Mouse (Mus musculus): ENCODE results near the gene Dbn1. TPM values are rescaled to one million over a fixed set of nuclear protein-coding genes. Genes with fewer than 3 reads are reported as not detected.
A peak's percentile ranks its signal among the peaks of the same experiment; 100 is the strongest.

Gene Dbn1
- polyA plus RNA-seq, 1 experiment from 2014 or later: 124 TPM

Small RNA genes lying within 50 kb of the gene (microRNA-seq; reads per million reads assigned to microRNA genes)
- gene Mir6943 (0.56 reads per million), gene Mir6944 (15.4 reads per million, percentile 33 among the genes with 10 or more reads in this experiment), gene Mir6945 (2.2 reads per million, percentile 7 among the genes with 10 or more reads in this experiment)

Other genes starting within 250 kb of the Dbn1 start
- gene Prelid1, start 167.6 kb downstream of the Dbn1 start, polyA plus RNA-seq (2015; fragmentation: Nextera tagmentation; extraction: Ambion mirVana): 489 and 499 TPM in 2 replicates
- gene Rab24, start 166.2 kb downstream of the Dbn1 start, polyA plus RNA-seq (2015; fragmentation: Nextera tagmentation; extraction: Ambion mirVana): 83.7 and 87.6 TPM in 2 replicates
- 47.2 and 47.5 TPM in 2 replicates for gene Mxd3, start 158.3 kb downstream of the Dbn1 start, polyA plus RNA-seq (2015; fragmentation: Nextera tagmentation; extraction: Ambion mirVana)
- gene Lman2, start 125.3 kb downstream of the Dbn1 start, polyA plus RNA-seq (2015; fragmentation: Nextera tagmentation; extraction: Ambion mirVana): 111 and 112 TPM in 2 replicates
- gene Rgs14, start 118.4 kb downstream of the Dbn1 start, polyA plus RNA-seq (2015; fragmentation: Nextera tagmentation; extraction: Ambion mirVana): 1.2 and 1.3 TPM in 2 replicates
- 0.17 TPM in 1 of 2 replicates, not detected in the other for gene Slc34a1, start 89.9 kb downstream of the Dbn1 start, polyA plus RNA-seq (2015; fragmentation: Nextera tagmentation; extraction: Ambion mirVana)
- not detected in 2 replicates for gene Pfn3, start 72.9 kb downstream of the Dbn1 start, polyA plus RNA-seq (2015; fragmentation: Nextera tagmentation; extraction: Ambion mirVana)
- gene F12, start 61.3 kb downstream of the Dbn1 start, polyA plus RNA-seq (2015; fragmentation: Nextera tagmentation; extraction: Ambion mirVana): 0.10 and 0.65 TPM in 2 replicates
- 45.1 and 45.7 TPM in 2 replicates for gene Grk6, start 43.0 kb downstream of the Dbn1 start, polyA plus RNA-seq (2015; fragmentation: Nextera tagmentation; extraction: Ambion mirVana)
- 0.29 and 0.39 TPM in 2 replicates for gene Prr7, start 23.8 kb downstream of the Dbn1 start, polyA plus RNA-seq (2015; fragmentation: Nextera tagmentation; extraction: Ambion mirVana)
- gene Pdlim7, start 25.6 kb upstream of the Dbn1 start, polyA plus RNA-seq (2015; fragmentation: Nextera tagmentation; extraction: Ambion mirVana): 169 and 176 TPM in 2 replicates
- gene Dok3, start 41.2 kb upstream of the Dbn1 start, polyA plus RNA-seq (2015; fragmentation: Nextera tagmentation; extraction: Ambion mirVana): 2.7 and 3.1 TPM in 2 replicates
- 65.7 and 67.2 TPM in 2 replicates for gene Ddx41, start 48.5 kb upstream of the Dbn1 start, polyA plus RNA-seq (2015; fragmentation: Nextera tagmentation; extraction: Ambion mirVana)
- 33.4 and 40.3 TPM in 2 replicates for gene Fam193b, start 83.0 kb upstream of the Dbn1 start, polyA plus RNA-seq (2015; fragmentation: Nextera tagmentation; extraction: Ambion mirVana)
- 179 and 184 TPM in 2 replicates for gene Tmed9, start 85.6 kb upstream of the Dbn1 start, polyA plus RNA-seq (2015; fragmentation: Nextera tagmentation; extraction: Ambion mirVana)
- gene B4galt7, start 111.8 kb upstream of the Dbn1 start, polyA plus RNA-seq (2015; fragmentation: Nextera tagmentation; extraction: Ambion mirVana): 25.1 and 29.1 TPM in 2 replicates
- gene Caml, start 134.9 kb upstream of the Dbn1 start, polyA plus RNA-seq (2015; fragmentation: Nextera tagmentation; extraction: Ambion mirVana): 53.1 and 58.4 TPM in 2 replicates
- gene Ddx46, start 146.9 kb upstream of the Dbn1 start, polyA plus RNA-seq (2015; fragmentation: Nextera tagmentation; extraction: Ambion mirVana): 29.0 and 31.6 TPM in 2 replicates
- gene B230219D22Rik, start 205.0 kb upstream of the Dbn1 start, polyA plus RNA-seq (2015; fragmentation: Nextera tagmentation; extraction: Ambion mirVana): 59.3 and 64.9 TPM in 2 replicates
- gene Txndc15, start 226.5 kb upstream of the Dbn1 start, polyA plus RNA-seq (2015; fragmentation: Nextera tagmentation; extraction: Ambion mirVana): 93.0 TPM in 2 replicates
- 57.9 and 60.5 TPM in 2 replicates for gene Pcbd2, start 239.3 kb upstream of the Dbn1 start, polyA plus RNA-seq (2015; fragmentation: Nextera tagmentation; extraction: Ambion mirVana)